Mouse (Mus musculus) embryonic stem cell, embryonic (primary cell): Measurements from ENCODE around the gene Ift27.

Source experiments
- CTCF ChIA-PET, 4 experiments: fragments of 300-600 bp in 2 of 4; fragments of 350-600 bp in 2 of 4; sonication (Branson Sonifier 250); formaldehyde crosslinking; loops; one replicate each; lab custom pipeline; 2022; ENCODE audit warnings: inconsistent platforms in 2 of 4; lab: Charles Lee
- POLR2A ChIA-PET, 4 experiments: fragments of 300-600 bp in 2 of 4; fragments of 350-600 bp in 2 of 4; sonication (Branson Sonifier 250); formaldehyde crosslinking; loops; one replicate each; lab custom pipeline; 2022; ENCODE audit warnings: antibody characterized with exemption in 4 of 4, inconsistent platforms in 1 of 4; lab: Charles Lee

Ift27 gene

GRCm38 (mm10) chr15:78173972-78174886 is at the start of gene Ift27:
Gene Ift27, minus strand, starts transcription at chr15:78174107.
- ChIA-PET CTCF (interaction anchor here (0.5 to 3.0 kb wide), 20 partner anchors 9 to 831 kb away, joined by 3 to 25 read pairs (median 4); partner anchors contain the start of genes Cacng2 (in 1 of the 4) and Eif3d (in 1 of the 4)), POLR2A (interaction anchor here in 3 of 4 experiments (0.6 to 4.2 kb wide), 30 partner anchors 8 to 1630 kb away, joined by 3 to 21 read pairs (median 4); partner anchors contain the start of genes Eif3d (in 3 of the 3), Foxred2 (in 2 of the 3), Cacng2 (in 1 of the 3) and Kctd17 (in 1 of the 3))

GRCm38 (mm10) chr15:78215269-78215668 is 41.4 kb upstream of the Ift27 start:
- ChIA-PET POLR2A (interaction anchor here in 1 of 4 experiments (1.4 kb wide), 1 partner anchor 24 kb away, joined by 5 read pairs; no protein-coding TSS in a partner anchor), CTCF (interaction anchor here in 3 of 4 experiments (0.5 to 2.4 kb wide), 3 partner anchors 8 to 106 kb away, joined by 3 to 11 read pairs (median 8); no protein-coding TSS in a partner anchor)

- ChIA-PET POLR2A (no interaction called here), CTCF (interaction anchor here in 2 of 4 experiments (0.6 to 2.0 kb wide), 2 partner anchors 20 to 28 kb away, joined by 3 to 6 read pairs; no protein-coding TSS in a partner anchor)
Observed at GRCm38 (mm10) chr15:78211367-78211766, 37.5 kb upstream of the Ift27 start.

GRCm38 (mm10) chr15:78210203-78210602 is 36.3 kb upstream of the Ift27 start:
- POLR2A ChIA-PET: interaction anchor here in 1 of 4 experiments (0.6 kb wide), 2 partner anchors 59 to 872 kb away, joined by 3 to 5 read pairs; no protein-coding TSS in a partner anchor
- CTCF ChIA-PET: interaction anchor here in 3 of 4 experiments (0.5 to 2.0 kb wide), 4 partner anchors 29 to 856 kb away, joined by 3 to 6 read pairs (median 3); no protein-coding TSS in a partner anchor

GRCm38 (mm10) chr15:78206312-78206711 is 32.4 kb upstream of the Ift27 start, which contains the start of gene Pvalb:
Gene Pvalb, minus strand, starts transcription at chr15:78206400.
- ChIA-PET POLR2A (no interaction called here), CTCF (interaction anchor here in 3 of 4 experiments (1.4 to 6.2 kb wide), 5 partner anchors 22 to 273 kb away, joined by 6 to 45 read pairs (median 14); no protein-coding TSS in a partner anchor)

- ChIA-PET POLR2A (interaction anchor here in 2 of 4 experiments (0.6 to 1.9 kb wide), 6 partner anchors 20 to 390 kb away, joined by 3 to 7 read pairs (median 4); partner anchors contain the start of genes Eif3d (in 1 of the 2), Mpst (in 1 of the 2) and Tst (in 1 of the 2)), CTCF (interaction anchor here (0.8 to 6.2 kb wide), 20 partner anchors 11 to 387 kb away, joined by 3 to 45 read pairs (median 6); no protein-coding TSS in a partner anchor)
Observed at GRCm38 (mm10) chr15:78205192-78205591, 31.3 kb upstream of the Ift27 start.

- ChIA-PET POLR2A (interaction anchor here in 3 of 4 experiments (1.1 to 1.9 kb wide), 5 partner anchors 19 to 275 kb away, joined by 3 to 7 read pairs (median 4); partner anchors contain the start of genes Eif3d (in 1 of the 3), Ift27 (in 1 of the 3), Mpst (in 1 of the 3) and Tst (in 1 of the 3)), CTCF (interaction anchor here (0.6 to 6.2 kb wide), 25 partner anchors 9 to 569 kb away, joined by 3 to 45 read pairs (median 4); partner anchors contain the start of genes Cacng2 (in 1 of the 4), Eif3d (in 1 of the 4) and Mfng (in 1 of the 4))
Observed at GRCm38 (mm10) chr15:78204053-78204847, 30.3 kb upstream of the Ift27 start.

- ChIA-PET POLR2A (no interaction called here), CTCF (interaction anchor here in 3 of 4 experiments (0.5 to 3.2 kb wide), 8 partner anchors 17 to 278 kb away, joined by 3 to 11 read pairs (median 6); no protein-coding TSS in a partner anchor)
Observed at GRCm38 (mm10) chr15:78195096-78195880, 21.4 kb upstream of the Ift27 start.

- CTCF ChIA-PET: interaction anchor here in 3 of 4 experiments (0.8 to 3.2 kb wide), 8 partner anchors 10 to 212 kb away, joined by 3 to 11 read pairs (median 4); no protein-coding TSS in a partner anchor
Observed at GRCm38 (mm10) chr15:78194320-78194719, 20.4 kb upstream of the Ift27 start.

GRCm38 (mm10) chr15:78189636-78190035 is 15.7 kb upstream of the Ift27 start:
- POLR2A ChIA-PET: interaction anchor here in 2 of 4 experiments (0.5 to 1.5 kb wide), 4 partner anchors 10 to 873 kb away, joined by 3 to 5 read pairs (median 3); partner anchors contain the start of genes Ankrd54 (in 1 of the 2) and Ift27 (in 1 of the 2)
- CTCF ChIA-PET: interaction anchor here (0.6 to 3.6 kb wide), 6 partner anchors 12 to 859 kb away, joined by 3 to 17 read pairs (median 7); no protein-coding TSS in a partner anchor

More at GRCm38 (mm10) chr15:78194320-78194719, 20.4 kb upstream of the Ift27 start:
- POLR2A ChIA-PET: interaction anchor here in 1 of 4 experiments (0.6 kb wide), 1 partner anchor 92 kb away, joined by 3 read pairs; no protein-coding TSS in a partner anchor

- CTCF ChIA-PET: interaction anchor here in 2 of 4 experiments (2.2 to 2.9 kb wide), 3 partner anchors 10 to 51 kb away, joined by 5 to 17 read pairs (median 9); no protein-coding TSS in a partner anchor
- POLR2A ChIA-PET: no interaction called here
Observed at GRCm38 (mm10) chr15:78188546-78188945, 14.6 kb upstream of the Ift27 start.

- POLR2A ChIA-PET: interaction anchor here in 2 of 4 experiments (0.6 to 1.1 kb wide), 3 partner anchors 19 to 280 kb away, joined by 3 to 4 read pairs (median 3); partner anchors contain the start of gene Eif3d (in 1 of the 2)
- CTCF ChIA-PET: interaction anchor here in 3 of 4 experiments (0.6 to 6.3 kb wide), 7 partner anchors 9 to 1083 kb away, joined by 3 to 81 read pairs (median 5); no protein-coding TSS in a partner anchor
Observed at GRCm38 (mm10) chr15:78186906-78187305, 13.0 kb upstream of the Ift27 start.

- POLR2A ChIA-PET: interaction anchor here in 3 of 4 experiments (0.6 to 1.4 kb wide), 5 partner anchors 10 to 239 kb away, joined by 3 to 6 read pairs (median 4); partner anchors contain the start of gene Ift27 (in 1 of the 3)
- CTCF ChIA-PET: interaction anchor here (0.8 to 6.3 kb wide), 24 partner anchors 9 to 438 kb away, joined by 3 to 81 read pairs (median 6); partner anchors contain the start of gene Ift27 (in 1 of the 4)
Observed at GRCm38 (mm10) chr15:78185609-78186008, 11.7 kb upstream of the Ift27 start.

- ChIA-PET POLR2A (interaction anchor here in 2 of 4 experiments (0.7 to 1.5 kb wide), 10 partner anchors 9 to 351 kb away, joined by 3 to 7 read pairs (median 4); partner anchors contain the start of genes Ift27 (in 2 of the 2) and Eif3d (in 1 of the 2)), CTCF (interaction anchor here (0.6 to 6.3 kb wide), 45 partner anchors 8 to 478 kb away, joined by 3 to 81 read pairs (median 5); partner anchors contain the start of genes Eif3d (in 1 of the 4) and Ift27 (in 1 of the 4))
Observed at GRCm38 (mm10) chr15:78184855-78185254, 10.9 kb upstream of the Ift27 start.
